Mouse (Mus musculus): ENCODE measurements around the gene Ndufaf8.

Gene Ndufaf8

GRCm38 (mm10) chr11:120136195-120136594, 37.5 kb downstream of the Ndufaf8 start:
- DNase-seq = no peak

GRCm38 (mm10) chr11:120136796-120137624, 38.3 kb downstream of the Ndufaf8 start:
- DNase-seq = no peak

GRCm38 (mm10) chr11:120137625-120138004, 38.9 kb downstream of the Ndufaf8 start:
- no peak for DNase-seq

- DNase-seq = no peak
Observed at GRCm38 (mm10) chr11:120139309-120139731, 40.6 kb downstream of the Ndufaf8 start.

- no peak for DNase-seq
Observed at GRCm38 (mm10) chr11:120140255-120140654, 41.5 kb downstream of the Ndufaf8 start.

- no peak for DNase-seq
Observed at GRCm38 (mm10) chr11:120142601-120143051, 43.9 kb downstream of the Ndufaf8 start.

- DNase-seq = no peak
Observed at GRCm38 (mm10) chr11:120143708-120144497, 45.2 kb downstream of the Ndufaf8 start.

- DNase-seq = no peak
Observed at GRCm38 (mm10) chr11:120148201-120148855, 49.6 kb downstream of the Ndufaf8 start.

- DNase-seq = no peak
Observed at GRCm38 (mm10) chr11:120149510-120150200, 50.9 kb downstream of the Ndufaf8 start.

All from cerebellum, adult 18-20 months (tissue).